Mouse (Mus musculus): ENCODE results near the gene Padi6.

The Padi6 gene

GRCm38 (mm10) chr4:140742543-140742942 lies at the start of gene Padi6:
Padi6 (minus strand) TSS chr4:140742643.
- in situ Hi-C loops (cut with MboI; ENCODE audit: unreplicated experiment in 2 of 2), result loop anchor here (5.0 to 25.0 kb wide), 6 partner anchors 180 to 1255 kb away; no protein-coding TSS in a partner anchor

GRCm38 (mm10) chr4:140791071-140791470 lies 48.6 kb upstream of the Padi6 start:
- in situ Hi-C loops (cut with MboI; ENCODE audit: unreplicated experiment in 2 of 2), result loop anchor here in 1 of 2 experiments (5.0 kb wide), 1 partner anchor 111 kb away; no protein-coding TSS in a partner anchor

GRCm38 (mm10) chr4:140789983-140790382 lies 47.5 kb upstream of the Padi6 start:
- in situ Hi-C loops (cut with MboI; ENCODE audit: unreplicated experiment in 2 of 2), result loop anchor here (5.0 to 10.0 kb wide), 5 partner anchors 112 to 455 kb away; no protein-coding TSS in a partner anchor

GRCm38 (mm10) chr4:140788983-140789382 lies 46.5 kb upstream of the Padi6 start:
- in situ Hi-C loops (cut with MboI; ENCODE audit: unreplicated experiment in 2 of 2), result loop anchor here (5.0 to 10.0 kb wide), 5 partner anchors 113 to 456 kb away; no protein-coding TSS in a partner anchor

GRCm38 (mm10) chr4:140788264-140788663 lies 45.8 kb upstream of the Padi6 start:
- in situ Hi-C loops (cut with MboI; ENCODE audit: unreplicated experiment in 2 of 2), result loop anchor here (5.0 to 10.0 kb wide), 5 partner anchors 114 to 457 kb away; no protein-coding TSS in a partner anchor

- in situ Hi-C loops (cut with MboI; ENCODE audit: unreplicated experiment in 2 of 2), result loop anchor here (5.0 to 10.0 kb wide), 5 partner anchors 115 to 457 kb away; no protein-coding TSS in a partner anchor
Observed at GRCm38 (mm10) chr4:140787414-140787813, 45.0 kb upstream of the Padi6 start.

- in situ Hi-C loops (cut with MboI; ENCODE audit: unreplicated experiment in 2 of 2), result loop anchor here (5.0 to 10.0 kb wide), 5 partner anchors 117 to 460 kb away; no protein-coding TSS in a partner anchor
Observed at GRCm38 (mm10) chr4:140785217-140785616, 42.8 kb upstream of the Padi6 start.

- in situ Hi-C loops (cut with MboI; ENCODE audit: unreplicated experiment in 2 of 2), result loop anchor here in 1 of 2 experiments (10.0 kb wide), 2 partner anchors 250 to 460 kb away; no protein-coding TSS in a partner anchor
Observed at GRCm38 (mm10) chr4:140784292-140784945, 42.0 kb upstream of the Padi6 start.

GRCm38 (mm10) chr4:140782821-140783220 lies 40.4 kb upstream of the Padi6 start:
- in situ Hi-C loops (cut with MboI; ENCODE audit: unreplicated experiment in 2 of 2), result loop anchor here in 1 of 2 experiments (10.0 kb wide), 2 partner anchors 252 to 462 kb away; no protein-coding TSS in a partner anchor

- in situ Hi-C loops (cut with MboI; ENCODE audit: unreplicated experiment in 2 of 2), result loop anchor here in 1 of 2 experiments (10.0 kb wide), 2 partner anchors 254 to 464 kb away; no protein-coding TSS in a partner anchor
Observed at GRCm38 (mm10) chr4:140780507-140780906, 38.1 kb upstream of the Padi6 start.

- in situ Hi-C loops (cut with MboI; ENCODE audit: unreplicated experiment in 2 of 2), result loop anchor here in 1 of 2 experiments (10.0 kb wide), 2 partner anchors 255 to 465 kb away; no protein-coding TSS in a partner anchor
Observed at GRCm38 (mm10) chr4:140779803-140780397, 37.5 kb upstream of the Padi6 start.

- in situ Hi-C loops (cut with MboI; ENCODE audit: unreplicated experiment in 2 of 2), result no loop called here
Observed at GRCm38 (mm10) chr4:140776623-140777022, 34.2 kb upstream of the Padi6 start.

- in situ Hi-C loops (cut with MboI; ENCODE audit: unreplicated experiment in 2 of 2), result no loop called here
Observed at GRCm38 (mm10) chr4:140775876-140776275, 33.4 kb upstream of the Padi6 start.

- in situ Hi-C loops (cut with MboI; ENCODE audit: unreplicated experiment in 2 of 2), result no loop called here
Observed at GRCm38 (mm10) chr4:140774893-140775292, 32.5 kb upstream of the Padi6 start.

GRCm38 (mm10) chr4:140774025-140774800 lies 31.8 kb upstream of the Padi6 start, which contains the start of gene Padi4:
Padi4 (minus strand) TSS chr4:140774236.
- in situ Hi-C loops (cut with MboI; ENCODE audit: unreplicated experiment in 2 of 2), result no loop called here

GRCm38 (mm10) chr4:140771091-140771490 lies 28.6 kb upstream of the Padi6 start:
- in situ Hi-C loops (cut with MboI; ENCODE audit: unreplicated experiment in 2 of 2), result no loop called here

- in situ Hi-C loops (cut with MboI; ENCODE audit: unreplicated experiment in 2 of 2), result no loop called here
Observed at GRCm38 (mm10) chr4:140770433-140770832, 28.0 kb upstream of the Padi6 start.

- in situ Hi-C loops (cut with MboI; ENCODE audit: unreplicated experiment in 2 of 2), result no loop called here
Observed at GRCm38 (mm10) chr4:140768973-140769372, 26.5 kb upstream of the Padi6 start.

- in situ Hi-C loops (cut with MboI; ENCODE audit: unreplicated experiment in 2 of 2), result no loop called here
Observed at GRCm38 (mm10) chr4:140765936-140766335, 23.5 kb upstream of the Padi6 start.

GRCm38 (mm10) chr4:140763158-140763557 lies 20.7 kb upstream of the Padi6 start:
- in situ Hi-C loops (cut with MboI; ENCODE audit: unreplicated experiment in 2 of 2), result no loop called here
